Mouse (Mus musculus) limb, embryonic 13.5 days (tissue): Measurements from ENCODE around the gene Ppif. TPM values are rescaled to one million over a fixed set of nuclear protein-coding genes. Genes with fewer than 3 reads are reported as not detected.
A peak's percentile ranks its signal among the peaks of the same experiment; 100 is the strongest.

ENCODE experiments used
- ATAC-seq: fragments of 200-750 bp; cut with Nextera tagmentation; 2 replicates; pipeline ENCODE4 v1.8.0; 2017; ENCODE audit warnings: low read depth, moderate number of reproducible peaks, moderate TSS enrichment; ENCODE audit not compliant: low FRiP score
- H3K27ac ChIP-seq: fragments of 300-500 bp; sonication (generic); 2 replicates; pipeline ENCODE4 v1.5.1; 2015; ENCODE audit warnings: inconsistent platforms, mild to moderate bottlenecking, moderate library complexity
- H3K27me3 ChIP-seq: fragments of 300-500 bp; sonication (generic); 2 replicates; pipeline ENCODE4 v1.6.1; 2015; ENCODE audit warnings: mild to moderate bottlenecking, inconsistent platforms
- H3K36me3 ChIP-seq: fragments of 300-500 bp; sonication (generic); 2 replicates; pipeline ENCODE4 v1.6.1; 2015; ENCODE audit warnings: inconsistent platforms, mild to moderate bottlenecking, moderate library complexity
- H3K4me1 ChIP-seq: fragments of 300-500 bp; sonication (generic); 2 replicates; pipeline ENCODE4 v1.6.1; 2015; ENCODE audit warnings: inconsistent platforms
- H3K4me2 ChIP-seq: fragments of 300-500 bp; sonication (generic); replicated peaks from 2 replicates; pipeline ENCODE4 v1.6.1; 2015; ENCODE audit warnings: inconsistent platforms, mild to moderate bottlenecking, moderate library complexity
- H3K4me3 ChIP-seq: fragments of 300-500 bp; sonication (generic); 2 replicates; pipeline ENCODE4 v1.5.1; 2015; ENCODE audit warnings: moderate library complexity, mild to moderate bottlenecking, inconsistent platforms
- H3K9ac ChIP-seq: fragments of 300-500 bp; sonication (generic); 2 replicates; pipeline ENCODE4 v1.6.1; 2015; ENCODE audit warnings: mild to moderate bottlenecking, inconsistent platforms
- H3K9me3 ChIP-seq: fragments of 300-500 bp; sonication (generic); 2 replicates; pipeline ENCODE4 v1.6.1; 2016; ENCODE audit warnings: inconsistent platforms
- WGBS: fragments of 180-500 bp; shearing (Covaris S2); methylation state at CpG from one replicate; pipeline ENCODE4 v1.1.7; 2015; 5-methylcytosine and 5-hydroxymethylcytosine counted together
- polyA plus RNA-seq: library from polyadenylated mRNA; unstranded; fragments of >200 nt; fragmentation: Nextera tagmentation; extraction: Ambion mirVana; gene quantifications from 2 replicates; pipeline ENCODE4 v1.2.1, GENCODE M21; 2015

Ppif gene
- polyA plus RNA-seq, 1 experiment from 2014 or later = 34.4 TPM

DNA sequence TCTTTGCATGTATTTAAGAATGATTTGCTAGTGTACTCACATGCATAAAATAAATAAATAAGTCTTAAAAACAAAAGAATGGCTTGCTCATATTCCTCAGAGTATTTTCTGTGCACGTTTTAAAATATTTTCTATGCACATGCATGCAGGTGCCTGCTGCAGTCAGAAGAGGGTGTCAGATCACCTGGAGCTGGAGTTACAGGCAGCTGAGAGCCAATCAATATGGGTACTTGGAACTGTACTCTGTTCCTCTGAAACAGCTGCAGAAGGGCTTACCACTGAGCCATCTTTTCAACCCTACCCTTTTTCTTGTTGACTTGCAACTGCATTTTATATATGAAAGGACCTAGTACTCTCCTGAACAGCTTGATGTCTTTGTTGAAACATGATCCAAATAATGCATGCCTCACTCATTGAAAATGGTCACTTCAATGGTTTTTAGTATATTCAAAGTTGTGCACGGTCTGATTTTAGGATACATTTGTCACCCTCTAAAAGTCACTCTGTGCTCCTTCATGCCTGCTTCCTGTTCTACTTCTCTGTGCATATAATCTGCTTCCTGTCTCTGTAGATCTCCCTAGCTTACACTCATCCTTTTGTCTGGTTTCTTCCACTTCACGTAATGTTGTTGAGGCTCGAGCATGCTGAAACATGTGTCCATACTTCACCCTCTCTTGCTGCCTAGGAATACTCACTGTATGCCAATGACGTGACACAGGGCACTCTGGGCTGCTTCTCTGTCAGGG lies 27.2 kb downstream of the Ppif start:
- WGBS = 86% methylated on average over 5 of the region's 5 CpGs
- Histone ChIP-seq H3K4me1 (peaks cover 50% of the 10 kb centered on the region), H3K9me3 (no peaks in the 10 kb centered on the region), H3K27ac (no peak overlapping the region), H3K4me3 (no peak overlapping the region), H3K36me3 (peaks cover 44% of the 10 kb centered on the region), H3K27me3 (no peaks in the 10 kb centered on the region), H3K4me2 (no peak overlapping the region), H3K9ac (no peak overlapping the region)
- ATAC-seq = no peak

DNA sequence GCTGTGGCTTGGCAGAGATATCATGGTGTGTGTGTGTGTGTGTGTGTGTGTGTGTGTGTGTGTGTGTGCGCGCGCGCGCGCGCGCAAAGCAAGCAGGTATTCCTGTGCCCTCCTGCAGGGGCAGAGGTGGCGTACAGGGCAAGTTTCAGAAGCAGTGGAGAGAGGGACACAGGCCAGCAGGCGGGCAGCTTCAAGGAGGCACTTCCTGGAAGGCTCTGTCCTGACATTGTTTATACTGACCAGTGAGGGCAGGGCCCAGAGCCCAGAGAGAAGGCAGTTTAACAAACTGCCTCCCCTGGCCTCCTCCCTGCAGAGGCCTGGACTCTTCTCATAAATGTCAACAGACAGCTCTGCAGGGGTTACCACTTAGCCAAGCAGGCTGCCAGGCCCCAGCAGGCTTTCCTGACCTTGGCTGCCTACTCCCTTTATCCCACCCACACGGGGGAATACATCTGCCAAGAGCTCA lies 31.1 kb downstream of the Ppif start:
- Histone ChIP-seq H3K36me3 (peaks cover 23% of the 10 kb centered on the region), H3K4me3 (no peak overlapping the region), H3K9ac (no peak overlapping the region), H3K4me2 (no peak overlapping the region), H3K4me1 (peaks cover 36% of the 10 kb centered on the region), H3K27me3 (no peaks in the 10 kb centered on the region), H3K27ac (peak overlapping the region; percentile 55), H3K9me3 (no peaks in the 10 kb centered on the region)
- 56% methylated on average over 3 of the region's 11 CpGs for WGBS
- ATAC-seq = no peak

DNA sequence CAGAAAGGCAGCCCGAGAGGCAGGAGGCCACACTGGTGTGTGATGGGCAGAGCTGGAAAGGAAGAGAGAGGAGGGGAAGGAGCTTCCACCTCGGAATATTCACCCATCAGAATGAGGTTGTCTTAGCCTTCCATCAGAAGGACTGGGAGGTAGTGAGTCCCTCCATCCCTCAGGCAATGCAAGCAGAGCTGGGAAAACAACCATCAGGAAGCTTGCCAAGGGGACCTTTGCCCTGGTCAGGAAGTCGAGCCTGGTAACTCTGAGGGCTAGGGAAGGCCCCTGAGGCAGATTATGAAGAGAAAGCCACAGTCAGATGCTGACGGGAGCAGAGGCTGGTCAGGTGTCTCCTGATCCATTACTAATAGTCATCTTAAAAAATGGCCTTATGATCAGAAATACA lies 31.7 kb downstream of the Ppif start:
- no peaks in the 10 kb centered on the region for H3K9me3 ChIP-seq
- H3K4me2 ChIP-seq = no peak overlapping the region
- 24% methylated on average over 4 of the region's 4 CpGs for WGBS
- H3K9ac ChIP-seq = no peak overlapping the region
- no peak overlapping the region for H3K4me3 ChIP-seq
- peaks cover 36% of the 10 kb centered on the region for H3K4me1 ChIP-seq
- H3K36me3 ChIP-seq = peaks cover 20% of the 10 kb centered on the region
- peak overlapping the region; percentile 55 for H3K27ac ChIP-seq
- no peak for ATAC-seq
- no peaks in the 10 kb centered on the region for H3K27me3 ChIP-seq

DNA sequence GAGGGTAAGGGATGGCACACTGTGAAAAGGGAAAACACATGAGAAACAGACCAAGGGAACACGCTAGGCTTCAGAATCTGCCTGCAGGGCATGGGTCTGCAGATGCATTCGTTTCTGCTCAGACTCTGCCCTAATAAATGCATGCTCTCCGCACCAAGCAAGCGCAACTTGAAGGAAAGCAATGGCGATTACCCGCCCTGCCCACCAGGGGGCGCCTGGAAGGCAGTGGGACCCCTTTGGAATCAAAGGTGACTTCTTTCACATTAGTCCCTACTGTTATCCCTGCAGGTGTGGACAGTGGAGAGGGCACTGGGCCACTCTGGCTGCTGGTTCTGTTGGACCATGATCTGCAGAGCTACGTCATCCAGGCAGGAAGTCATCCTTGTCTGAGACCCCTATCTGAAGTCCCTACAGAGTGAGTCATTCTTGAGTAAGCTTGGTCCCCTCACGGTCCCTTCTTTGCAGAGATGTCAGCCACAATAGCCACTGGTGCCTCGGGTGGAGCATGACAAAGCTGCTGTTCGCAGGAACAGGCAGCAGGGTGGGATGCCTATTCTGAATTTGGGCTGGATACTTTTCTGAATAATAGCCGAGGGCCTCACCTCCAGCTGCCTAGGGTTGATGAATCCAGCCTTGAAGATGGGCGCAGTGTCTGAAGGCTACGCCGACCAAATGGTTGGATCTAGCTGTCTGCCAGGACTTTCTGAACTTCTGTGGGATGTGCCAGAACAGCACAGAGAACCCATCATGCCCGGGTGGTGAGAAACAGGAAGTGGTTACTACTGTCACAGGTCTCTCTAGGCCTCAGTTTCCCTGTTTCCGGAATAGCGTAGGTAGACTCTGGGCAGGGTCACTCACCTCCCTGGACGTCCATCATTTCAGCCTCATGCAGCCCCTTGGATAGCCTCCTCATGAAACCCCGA lies 32.5 kb downstream of the Ppif start:
- H3K4me1 ChIP-seq = peaks cover 36% of the 10 kb centered on the region
- H3K27ac ChIP-seq = no peak overlapping the region; the same call in 1 of the 2 replicates
- H3K36me3 ChIP-seq = peaks cover 14% of the 10 kb centered on the region
- H3K4me2 ChIP-seq = no peak overlapping the region
- WGBS = 49% methylated on average over 20 of the region's 20 CpGs
- H3K27me3 ChIP-seq = no peaks in the 10 kb centered on the region
- H3K9me3 ChIP-seq = no peaks in the 10 kb centered on the region
- ATAC-seq = no peak
- no peak overlapping the region for H3K4me3 ChIP-seq
- peak overlapping the region; percentile 39; the same call in 1 of the 2 replicates for H3K9ac ChIP-seq

GRCm38 (mm10) chr14:25727149-25727510 lies 33.2 kb downstream of the Ppif start:
- WGBS = 46% methylated on average over 5 of the region's 5 CpGs
- Histone ChIP-seq H3K36me3 (peaks cover 8% of the 10 kb centered on the region; the same call in 1 of the 2 replicates), H3K4me3 (no peak overlapping the region), H3K9me3 (no peaks in the 10 kb centered on the region), H3K27me3 (no peaks in the 10 kb centered on the region), H3K27ac (peak overlapping the region; percentile 69), H3K4me1 (peaks cover 36% of the 10 kb centered on the region), H3K4me2 (no peak overlapping the region), H3K9ac (peak overlapping the region; percentile 39; the same call in 1 of the 2 replicates)
- ATAC-seq = no peak

GRCm38 (mm10) chr14:25734736-25735716 lies 41.1 kb downstream of the Ppif start:
- Histone ChIP-seq H3K9ac (no peak overlapping the region), H3K4me3 (no peak overlapping the region), H3K27me3 (no peaks in the 10 kb centered on the region), H3K36me3 (peaks cover 10% of the 10 kb centered on the region), H3K4me1 (peaks cover 58% of the 10 kb centered on the region), H3K9me3 (no peaks in the 10 kb centered on the region), H3K4me2 (0 out of 2 replicates have a peak overlapping the region, but pooled peaks have one; percentile 11), H3K27ac (peak overlapping the region; percentile 93)
- WGBS = 26% methylated on average over 17 of the region's 17 CpGs
- no peak for ATAC-seq

DNA sequence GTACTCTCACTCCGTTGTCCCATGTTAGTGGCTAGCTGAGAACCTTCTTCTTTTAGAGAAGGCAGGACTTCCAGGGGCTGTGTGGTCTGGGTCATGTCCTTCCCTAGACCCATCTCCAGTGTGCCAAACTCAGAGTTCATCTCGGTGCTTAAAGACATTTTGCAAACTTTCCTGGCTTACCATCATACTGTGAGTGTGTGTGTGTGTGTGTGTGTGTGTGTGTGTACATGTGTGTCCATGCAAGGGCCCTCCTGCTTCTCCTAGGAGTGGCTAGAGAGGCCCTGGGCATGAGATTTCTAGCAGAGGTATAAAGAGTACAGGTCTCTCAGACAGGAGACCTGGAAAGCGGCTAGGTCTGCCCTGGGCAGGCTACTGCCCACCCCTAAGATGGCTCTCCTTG lies 42.2 kb downstream of the Ppif start:
- Histone ChIP-seq H3K4me1 (peaks cover 69% of the 10 kb centered on the region), H3K27ac (peak overlapping the region; percentile 93), H3K9me3 (no peaks in the 10 kb centered on the region), H3K4me2 (no peak overlapping the region), H3K9ac (no peak overlapping the region), H3K36me3 (peaks cover 17% of the 10 kb centered on the region), H3K4me3 (no peak overlapping the region), H3K27me3 (no peaks in the 10 kb centered on the region)
- ATAC-seq = no peak
- WGBS = 70% methylated on average over 3 of the region's 3 CpGs

- no peaks in the 10 kb centered on the region for H3K27me3 ChIP-seq
- peak overlapping the region; percentile 13; the same call in 1 of the 2 replicates for H3K9ac ChIP-seq
- WGBS = 48% methylated on average over 6 of the region's 6 CpGs
- no peaks in the 10 kb centered on the region for H3K9me3 ChIP-seq
- H3K4me2 ChIP-seq = peak overlapping the region; percentile 25; the same call in 1 of the 2 replicates
- ATAC-seq = peak; percentile 84
- no peak overlapping the region for H3K4me3 ChIP-seq
- peaks cover 21% of the 10 kb centered on the region for H3K36me3 ChIP-seq
- peak overlapping the region; percentile 93 for H3K27ac ChIP-seq
- H3K4me1 ChIP-seq = peaks cover 73% of the 10 kb centered on the region
Measured at GRCm38 (mm10) chr14:25736589-25736988, 42.6 kb downstream of the Ppif start.

- H3K27me3 ChIP-seq = no peaks in the 10 kb centered on the region
- H3K9ac ChIP-seq = peak overlapping the region; percentile 31; the same call in 1 of the 2 replicates
- WGBS = 12% methylated on average over 14 of the region's 14 CpGs
- peaks cover 74% of the 10 kb centered on the region for H3K4me1 ChIP-seq
- H3K4me3 ChIP-seq = no peak overlapping the region
- peak overlapping the region; percentile 52 for H3K4me2 ChIP-seq
- ATAC-seq = peak; percentile 67
- peaks cover 28% of the 10 kb centered on the region for H3K36me3 ChIP-seq
- peak overlapping the region; percentile 93 for H3K27ac ChIP-seq
- H3K9me3 ChIP-seq = no peaks in the 10 kb centered on the region
Measured at GRCm38 (mm10) chr14:25738591-25739001, 44.6 kb downstream of the Ppif start.

DNA sequence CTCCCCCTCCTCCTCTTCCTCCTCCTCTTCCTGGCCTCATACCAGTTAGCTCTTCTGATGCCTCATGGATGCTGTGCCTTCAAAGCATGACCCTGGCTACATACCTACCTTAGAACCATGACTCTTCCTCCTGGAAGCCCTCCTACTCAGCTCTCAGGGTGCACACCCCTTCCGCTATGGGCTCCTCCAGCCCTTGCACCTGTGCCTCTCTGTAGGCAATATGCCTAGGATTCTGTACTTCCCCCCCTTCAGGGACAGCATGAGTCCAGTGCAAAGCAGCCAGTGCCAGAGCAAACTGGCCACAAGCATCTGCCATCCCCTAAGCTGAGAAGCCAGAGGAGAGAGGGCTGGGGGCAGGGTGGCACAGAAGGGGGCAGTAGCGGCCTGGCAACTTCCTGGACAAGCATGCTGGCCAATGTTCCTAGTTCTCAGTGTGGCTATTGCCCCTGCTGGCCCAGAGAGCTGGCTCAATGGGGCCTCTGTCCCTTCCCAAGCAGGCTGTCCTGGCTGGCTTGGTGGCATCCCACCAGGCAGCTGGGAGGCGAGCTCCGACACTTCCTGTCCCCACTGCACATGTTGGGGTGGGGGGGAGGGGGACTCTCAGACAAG lies 46.1 kb downstream of the Ppif start:
- H3K4me1 ChIP-seq = peaks cover 64% of the 10 kb centered on the region
- peaks cover 40% of the 10 kb centered on the region for H3K36me3 ChIP-seq
- no peak overlapping the region for H3K9ac ChIP-seq
- H3K9me3 ChIP-seq = no peaks in the 10 kb centered on the region
- no peaks in the 10 kb centered on the region for H3K27me3 ChIP-seq
- H3K4me2 ChIP-seq = no peak overlapping the region
- H3K27ac ChIP-seq = no peak overlapping the region
- no peak for ATAC-seq
- 69% methylated on average over 4 of the region's 4 CpGs for WGBS
- H3K4me3 ChIP-seq = no peak overlapping the region

DNA sequence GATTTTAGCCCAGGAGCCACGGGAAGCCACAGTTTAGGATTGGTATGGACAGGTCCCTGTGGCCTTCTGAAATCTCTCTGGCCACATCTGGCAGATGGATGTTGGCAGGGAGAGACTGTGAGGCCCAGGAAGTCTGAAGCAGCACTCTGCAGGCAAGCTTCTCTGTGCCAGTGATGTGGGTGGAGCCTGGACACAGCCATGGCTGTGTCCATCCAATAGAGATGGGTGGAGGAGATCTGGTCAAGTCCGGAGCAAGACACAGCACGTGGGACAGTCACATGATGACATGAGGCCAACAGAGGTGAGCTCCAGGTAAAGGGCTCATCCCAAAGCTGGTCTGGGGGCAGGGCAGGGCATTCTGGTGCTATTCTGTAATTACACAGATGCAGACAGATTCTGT lies 47.3 kb downstream of the Ppif start:
- no peak overlapping the region for H3K4me3 ChIP-seq
- WGBS = 70% methylated on average over 3 of the region's 3 CpGs
- H3K27me3 ChIP-seq = no peaks in the 10 kb centered on the region
- H3K4me1 ChIP-seq = peaks cover 52% of the 10 kb centered on the region
- H3K27ac ChIP-seq = no peak overlapping the region
- no peaks in the 10 kb centered on the region for H3K9me3 ChIP-seq
- no peak overlapping the region for H3K9ac ChIP-seq
- no peak overlapping the region for H3K4me2 ChIP-seq
- H3K36me3 ChIP-seq = peaks cover 43% of the 10 kb centered on the region
- no peak for ATAC-seq
